Mouse (Mus musculus): ENCODE measurements at regions not wholly inside any gene's neighbourhood (a gene's known extent, or its start where the extent isn't known, plus 50 kb on each side); places are given as distances from the start of the nearest gene placed in this dataset.

- no peak for DNase-seq (ENCODE audit: low read depth)
Measured at GRCm38 (mm10) chr11:111280769-111281168, 214.8 kb downstream of the Kcnj2 start.

GRCm38 (mm10) chr11:111281237-111282160, 215.5 kb downstream of the Kcnj2 start:
- DNase-seq (ENCODE audit: low read depth) = no peak

- DNase-seq (ENCODE audit: low read depth) = no peak
Measured at GRCm38 (mm10) chr11:111282283-111282682, 216.3 kb downstream of the Kcnj2 start.

DNA sequence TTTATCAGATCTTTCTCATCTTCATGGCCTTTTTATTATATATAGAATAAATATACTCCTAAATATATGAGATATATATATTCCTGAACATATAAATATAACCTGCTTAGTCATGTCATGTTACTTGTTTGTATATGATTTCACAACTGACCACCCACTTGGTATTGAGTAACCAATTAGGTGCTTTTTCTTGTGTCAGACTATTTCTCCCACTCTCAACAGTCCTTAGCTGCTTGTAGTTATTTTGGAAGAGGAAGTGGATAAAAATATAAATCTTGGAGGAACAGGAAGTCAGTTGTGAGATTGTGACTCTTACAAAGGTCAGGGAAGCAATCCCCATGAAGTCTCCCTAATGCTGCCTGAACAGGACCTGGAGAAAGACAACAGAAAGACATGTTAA, 224.6 kb downstream of the Kcnj2 start:
- no peak for DNase-seq (ENCODE audit: low read depth)

- DNase-seq (ENCODE audit: low read depth) = no peak
Measured at GRCm38 (mm10) chr11:111296309-111296721, 230.4 kb downstream of the Kcnj2 start.

DNA sequence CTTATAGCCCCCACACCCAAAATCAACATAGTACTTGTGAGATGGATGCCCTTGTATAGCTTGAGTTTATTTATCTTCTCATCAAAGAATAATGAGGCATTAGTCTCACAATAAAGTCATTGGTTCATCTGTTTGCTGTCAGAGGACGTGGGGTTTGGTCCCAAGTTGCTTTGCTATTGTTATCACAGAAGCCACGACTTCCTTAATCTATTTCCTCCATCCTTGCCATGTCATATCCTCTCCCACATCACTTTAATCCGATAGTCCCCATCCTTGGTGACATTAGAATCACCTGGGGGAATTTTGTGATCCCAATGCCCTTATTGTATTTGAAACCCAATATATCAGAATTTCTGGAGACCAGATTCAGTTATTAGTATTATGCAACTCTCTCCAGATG, 246.8 kb downstream of the Kcnj2 start:
- no peak for DNase-seq (ENCODE audit: low read depth)

- no peak for DNase-seq (ENCODE audit: low read depth)
Measured at GRCm38 (mm10) chr11:111313566-111313965, 247.6 kb downstream of the Kcnj2 start.

GRCm38 (mm10) chr11:111321576-111321975, 255.6 kb downstream of the Kcnj2 start:
- no peak for DNase-seq (ENCODE audit: low read depth)

GRCm38 (mm10) chr11:111324453-111325010, 258.6 kb downstream of the Kcnj2 start:
- DNase-seq (ENCODE audit: low read depth) = no peak

DNA sequence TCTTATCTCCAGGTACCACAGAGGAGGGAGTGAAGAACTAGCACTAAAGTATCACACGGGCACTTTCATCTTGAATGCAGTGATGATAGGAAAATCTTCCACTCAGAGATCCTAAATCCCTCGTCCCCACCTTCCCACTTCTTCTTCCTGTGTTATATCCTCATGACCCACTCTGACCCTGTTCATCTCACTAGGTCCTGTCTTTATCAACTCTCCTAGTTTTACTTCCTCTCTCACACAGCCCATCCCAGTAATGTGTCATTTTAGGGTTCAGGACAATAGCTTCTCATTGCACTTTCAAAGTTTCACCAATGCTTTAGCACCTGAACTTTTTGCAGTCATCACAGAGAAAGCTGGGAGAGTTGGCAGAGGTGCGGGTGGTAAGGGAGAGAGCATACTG, 261.0 kb downstream of the Kcnj2 start:
- no peak for DNase-seq (ENCODE audit: low read depth)

GRCm38 (mm10) chr11:111328258-111328657, 262.3 kb downstream of the Kcnj2 start:
- no peak for DNase-seq (ENCODE audit: low read depth)

- DNase-seq (ENCODE audit: low read depth) = no peak
Measured at GRCm38 (mm10) chr11:111331592-111331991, 265.6 kb downstream of the Kcnj2 start.

DNA sequence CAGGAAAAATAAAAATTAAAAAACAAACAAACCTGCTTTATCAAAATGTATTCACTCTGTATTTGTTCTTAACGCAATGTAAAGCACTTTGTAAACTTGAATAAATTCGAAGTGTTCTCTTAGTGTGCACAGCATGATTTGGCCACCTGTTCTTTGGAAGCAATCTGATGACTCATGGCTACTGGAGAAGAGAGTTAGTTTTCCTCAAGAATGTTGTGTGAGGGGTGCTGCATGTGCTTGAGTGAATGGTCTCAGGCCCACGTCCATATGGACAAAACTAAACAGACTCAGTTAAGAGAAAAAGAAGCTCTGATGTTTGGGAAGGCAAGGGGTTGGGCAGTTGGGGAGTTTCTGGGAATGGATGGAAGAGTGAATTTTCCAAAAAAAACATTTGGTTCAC, 267.1 kb downstream of the Kcnj2 start:
- no peak for DNase-seq (ENCODE audit: low read depth)

GRCm38 (mm10) chr11:111347562-111347961, 281.6 kb downstream of the Kcnj2 start:
- DNase-seq (ENCODE audit: low read depth) = no peak

- no peak for DNase-seq (ENCODE audit: low read depth)
Measured at GRCm38 (mm10) chr11:111350028-111350427, 284.1 kb downstream of the Kcnj2 start.

DNA sequence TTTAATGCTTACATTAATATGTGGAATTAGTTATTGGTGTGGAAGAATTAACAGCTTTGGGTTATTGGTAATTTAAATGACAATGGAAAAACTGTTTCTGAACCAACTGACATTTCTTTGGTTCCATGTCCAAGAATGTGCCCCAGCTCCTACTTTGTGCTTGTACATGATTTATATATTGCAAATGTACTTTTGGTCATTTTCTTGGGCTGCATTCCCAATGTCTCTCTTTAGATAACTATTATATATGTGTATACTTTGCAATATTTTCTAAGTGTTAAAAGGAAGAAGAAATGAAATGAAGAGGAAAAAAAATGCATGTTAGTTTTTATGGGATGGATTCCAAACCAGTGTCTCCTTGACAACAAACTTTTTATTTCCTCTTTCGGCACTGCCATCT, 297.4 kb downstream of the Kcnj2 start:
- no peak for DNase-seq (ENCODE audit: low read depth)

DNA sequence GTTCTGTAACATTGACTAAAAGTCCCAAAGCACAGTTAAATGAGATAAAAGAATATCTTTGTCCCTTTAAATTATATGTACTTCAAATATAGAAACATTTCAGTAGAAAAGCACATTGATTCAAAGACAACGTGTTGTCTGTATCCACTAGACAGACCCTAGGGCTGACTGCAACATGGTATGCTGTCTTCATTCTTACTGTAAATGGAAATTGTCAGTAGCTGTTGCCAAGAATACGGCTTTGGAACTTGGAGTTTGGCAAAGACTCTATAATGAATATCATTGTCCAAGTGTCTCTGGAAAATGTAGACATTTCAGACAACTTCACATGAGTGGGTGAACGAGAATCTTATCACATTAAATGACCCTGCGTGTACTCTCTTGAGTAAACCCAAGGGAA, 311.2 kb downstream of the Kcnj2 start:
- no peak for DNase-seq (ENCODE audit: low read depth)

DNA sequence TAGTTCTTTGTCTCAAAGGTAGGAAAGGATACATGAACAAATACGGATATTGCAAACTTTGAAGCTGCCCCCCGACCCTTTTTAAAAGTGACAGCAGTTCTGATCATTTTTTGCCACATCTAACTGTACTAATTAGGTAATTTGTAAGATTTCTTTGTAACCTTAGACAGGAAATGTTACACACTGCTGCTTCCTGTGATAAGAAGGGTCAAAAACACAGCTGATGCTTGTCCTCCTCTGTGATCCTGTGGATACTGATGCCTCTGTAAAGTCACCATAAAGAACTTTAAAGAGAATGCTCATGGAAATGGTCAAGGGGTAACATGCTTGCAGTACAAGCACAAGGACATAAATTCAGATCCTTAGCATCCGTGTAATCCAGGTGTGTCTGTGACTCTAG, 313.9 kb downstream of the Kcnj2 start:
- no peak for DNase-seq (ENCODE audit: low read depth)

DNA sequence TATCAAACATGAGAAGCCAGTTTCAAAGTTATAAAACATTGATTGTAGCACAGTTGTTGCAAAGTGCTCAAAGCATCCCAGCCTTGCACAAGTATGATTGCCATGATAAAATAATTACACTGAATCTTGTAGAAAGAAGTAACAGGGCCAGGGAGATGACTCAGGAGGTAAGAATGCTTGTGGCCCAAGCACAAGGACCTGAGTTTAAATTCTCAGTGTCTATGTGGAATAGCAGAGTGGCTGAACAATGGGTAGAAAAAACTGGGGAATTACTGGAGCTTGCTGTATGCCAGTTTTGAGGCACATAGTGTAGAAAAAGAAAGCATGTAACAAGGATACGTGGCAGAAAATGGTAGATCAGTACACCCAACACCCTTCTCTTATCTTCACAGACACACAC, 332.7 kb downstream of the Kcnj2 start:
- no peak for DNase-seq (ENCODE audit: low read depth)

- no peak for DNase-seq (ENCODE audit: low read depth)
Measured at GRCm38 (mm10) chr11:111409266-111409665, 343.3 kb downstream of the Kcnj2 start.

- DNase-seq (ENCODE audit: low read depth) = no peak
Measured at GRCm38 (mm10) chr11:111424871-111425270, 358.9 kb downstream of the Kcnj2 start.

DNA sequence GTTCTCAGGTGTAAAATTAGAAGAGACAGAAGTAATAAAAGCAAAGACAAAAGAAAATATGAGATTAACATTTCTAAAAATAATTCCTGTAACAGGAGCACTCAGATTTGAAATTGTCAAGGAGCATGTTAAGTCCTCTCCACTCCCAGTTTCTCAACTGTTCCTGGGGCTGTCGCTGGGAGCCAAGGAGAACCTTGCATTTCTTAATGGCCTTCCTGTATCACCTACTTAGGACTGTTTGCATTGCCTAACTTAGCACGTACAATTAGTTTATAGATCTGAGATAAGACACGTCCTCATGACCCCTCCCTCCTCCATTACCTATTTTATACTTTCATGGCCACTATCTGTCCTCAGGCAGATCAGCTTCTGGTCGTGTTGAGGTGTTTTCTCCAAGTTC, 360.8 kb downstream of the Kcnj2 start:
- no peak for DNase-seq (ENCODE audit: low read depth)

DNA sequence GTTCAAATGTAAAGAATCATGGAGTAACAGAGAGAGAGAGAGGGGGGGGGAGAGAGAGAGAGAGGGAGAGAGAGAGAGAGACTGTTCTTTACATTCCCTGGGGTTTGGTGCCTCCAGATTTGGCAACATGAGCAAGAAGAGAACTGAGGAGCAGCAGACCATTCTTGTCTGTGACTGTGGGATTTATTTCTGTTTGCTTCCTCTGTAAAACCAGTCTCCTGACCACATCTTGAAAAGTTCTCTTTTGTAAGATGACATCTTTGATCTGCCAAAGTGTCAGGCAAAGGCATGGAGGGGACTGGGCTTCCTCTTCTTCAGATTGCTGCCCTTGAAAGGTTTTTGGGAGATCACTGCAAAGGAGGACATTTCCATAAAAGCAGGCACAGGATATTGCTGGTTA, 376.3 kb downstream of the Kcnj2 start:
- no peak for DNase-seq (ENCODE audit: low read depth)

DNA sequence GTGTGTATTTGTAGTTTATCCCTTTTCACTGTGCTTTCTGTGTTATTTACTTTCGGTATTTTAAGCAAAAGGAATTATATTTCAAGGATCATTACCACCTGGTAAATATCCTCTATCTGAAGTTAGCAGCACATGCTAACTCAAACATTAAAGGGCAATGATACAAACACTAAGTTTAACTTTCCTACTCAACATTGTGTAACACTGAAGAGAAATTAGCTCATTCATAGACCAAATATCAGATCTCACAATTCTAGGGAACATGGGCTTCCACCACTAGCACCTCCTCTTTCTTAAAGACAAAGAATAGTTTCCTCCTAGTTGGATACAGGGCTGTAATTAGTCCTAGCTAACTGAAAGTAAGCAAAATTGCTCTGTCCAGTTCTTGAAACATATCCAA, 377.4 kb downstream of the Kcnj2 start:
- no peak for DNase-seq (ENCODE audit: low read depth)
